Comparison of ENCODE assay signal across 8 mouse cellular contexts in the genomic region with DNA sequence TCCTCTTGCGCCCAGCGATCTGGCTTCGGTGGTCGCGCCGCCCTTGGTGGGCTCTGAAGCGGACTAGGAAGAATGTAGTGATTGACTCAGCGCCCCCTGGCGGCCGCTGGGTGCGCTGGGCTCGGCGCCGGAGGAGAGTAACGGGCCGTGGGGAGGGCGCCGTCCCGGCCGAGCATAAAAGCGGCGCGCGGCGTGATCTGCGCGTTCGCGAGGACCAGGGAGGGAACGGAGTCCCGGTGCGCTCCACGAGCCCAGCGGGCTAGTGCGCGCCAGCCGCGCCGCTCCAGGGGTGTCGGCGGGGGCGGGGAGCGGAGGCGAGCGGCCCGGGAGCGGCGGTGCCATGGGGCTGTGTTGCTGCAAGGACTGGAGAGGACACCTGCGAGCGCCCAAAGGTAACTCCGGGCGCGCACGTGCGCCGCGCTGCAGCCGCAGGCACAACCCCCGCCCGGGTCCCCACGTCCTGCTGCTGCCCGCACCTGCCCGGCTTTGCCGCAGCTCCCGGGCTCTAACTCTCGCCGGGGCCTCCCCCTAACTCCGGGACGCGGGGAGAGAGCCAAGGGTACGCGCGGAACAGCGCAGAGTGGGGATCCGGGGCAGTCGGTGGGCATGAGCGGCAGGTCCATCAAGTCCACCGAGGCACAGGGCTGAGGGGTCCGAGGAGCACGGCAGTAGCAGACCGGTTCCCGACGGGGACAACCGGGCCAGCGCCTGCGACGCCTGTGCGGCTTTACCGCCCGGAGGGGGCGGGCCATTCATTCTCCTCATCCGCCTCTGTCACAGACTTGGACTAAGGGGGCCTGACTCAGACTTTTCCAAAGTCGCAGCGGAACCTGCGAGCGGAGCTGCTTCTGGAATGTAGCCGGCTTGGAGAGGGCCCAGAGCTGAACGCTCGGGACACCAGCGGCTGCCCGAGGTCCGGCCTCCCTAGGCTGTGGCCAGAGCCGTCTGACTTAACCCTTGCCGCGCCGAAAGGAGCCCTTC.
A peak's percentile ranks its signal among the peaks of the same experiment; 100 is the strongest.
DNase-seq lines count a peak whose midpoint lies in the region; ATAC-seq and TF ChIP-seq lines count a peak whose summit lies in the region.

No protein-coding gene starts in this region.

- H3K4me3 ChIP-seq in C2C12 (ENCODE audit: insufficient read depth, poor library complexity, severe bottlenecking): no peak overlapping the region
- H3K4me3 ChIP-seq in embryonic facial prominence, embryonic 15.5 days (replicated peaks): peak overlapping the region; percentile 63
- H3K4me3 ChIP-seq in heart, embryonic 13.5 days: peak overlapping the region; percentile 74
- H3K4me3 ChIP-seq in kidney, embryonic 15.5 days (replicated peaks): peak overlapping the region; percentile 67
- H3K4me3 ChIP-seq in liver, embryonic 12.5 days: peak overlapping the region; percentile 61
- H3K4me3 ChIP-seq in stomach, embryonic 14.5 days (ENCODE audit: low read depth, low read length): peak overlapping the region; percentile 60

- WGBS in embryonic facial prominence, embryonic 15.5 days: under 1% methylated on average over 106 of the region's 106 CpGs
- under 1% methylated on average over 101 of the region's 106 CpGs for WGBS in heart, embryonic 13.5 days
- under 1% methylated on average over 103 of the region's 106 CpGs for WGBS in kidney, embryonic 15.5 days
- under 1% methylated on average over 106 of the region's 106 CpGs for WGBS in liver, embryonic 12.5 days (ENCODE audit: insufficient replicate concordance)
- WGBS in stomach, embryonic 14.5 days: under 1% methylated on average over 106 of the region's 106 CpGs

- H3K36me3 ChIP-seq in C2C12 (ENCODE audit: control insufficient read depth, insufficient read depth): peaks cover 70% of the 10 kb centered on the region
- H3K36me3 ChIP-seq in embryonic facial prominence, embryonic 15.5 days: no peaks in the 10 kb centered on the region
- H3K36me3 ChIP-seq in heart, embryonic 13.5 days: no peaks in the 10 kb centered on the region
- H3K36me3 ChIP-seq in kidney, embryonic 15.5 days: no peaks in the 10 kb centered on the region
- H3K36me3 ChIP-seq in liver, embryonic 12.5 days: no peaks in the 10 kb centered on the region
- no peaks in the 10 kb centered on the region for H3K36me3 ChIP-seq in stomach, embryonic 14.5 days (ENCODE audit: control insufficient read depth, insufficient read depth, low read length)

- H3ac ChIP-seq in C2C12 (ENCODE audit: control insufficient read depth, insufficient read length, low read depth): peak overlapping the region; percentile 22

- no peak overlapping the region for H3K27ac ChIP-seq in embryonic facial prominence, embryonic 15.5 days (replicated peaks)
- peak overlapping the region; percentile 45; the same call in 1 of the 2 replicates for H3K27ac ChIP-seq in heart, embryonic 13.5 days (replicated peaks)
- peak overlapping the region; percentile 68 for H3K27ac ChIP-seq in kidney, embryonic 15.5 days
- peak overlapping the region; percentile 62; the same call in 1 of the 2 replicates for H3K27ac ChIP-seq in liver, embryonic 12.5 days
- peak overlapping the region; percentile 35; the same call in 1 of the 2 replicates for H3K27ac ChIP-seq in stomach, embryonic 14.5 days (ENCODE audit: low read length)

- no peaks in the 10 kb centered on the region for H3K9me3 ChIP-seq in embryonic facial prominence, embryonic 15.5 days (replicated peaks)
- H3K9me3 ChIP-seq in heart, embryonic 13.5 days: no peaks in the 10 kb centered on the region
- no peaks in the 10 kb centered on the region for H3K9me3 ChIP-seq in kidney, embryonic 15.5 days (replicated peaks)
- H3K9me3 ChIP-seq in liver, embryonic 12.5 days (replicated peaks): no peaks in the 10 kb centered on the region
- no peaks in the 10 kb centered on the region for H3K9me3 ChIP-seq in stomach, embryonic 14.5 days (ENCODE audit: control insufficient read depth, low read depth, low read length)

- H3K79me2 ChIP-seq in C2C12 (ENCODE audit: control insufficient read depth, insufficient read depth): peaks cover 100% of the 10 kb centered on the region

- H3K9ac ChIP-seq in embryonic facial prominence, embryonic 15.5 days: peak overlapping the region; percentile 28; the same call in 1 of the 2 replicates
- peak overlapping the region; percentile 80 for H3K9ac ChIP-seq in heart, embryonic 13.5 days
- H3K9ac ChIP-seq in kidney, embryonic 15.5 days: peak overlapping the region; percentile 54
- peak overlapping the region; percentile 50 for H3K9ac ChIP-seq in liver, embryonic 12.5 days
- H3K9ac ChIP-seq in stomach, embryonic 14.5 days (replicated peaks; ENCODE audit: low read depth, low read length): peak overlapping the region; percentile 43

- peak overlapping the region; percentile 100 for H3K4me2 ChIP-seq in embryonic facial prominence, embryonic 15.5 days (replicated peaks)
- peak overlapping the region; percentile 100 for H3K4me2 ChIP-seq in heart, embryonic 13.5 days
- H3K4me2 ChIP-seq in kidney, embryonic 15.5 days: peak overlapping the region; percentile 100
- H3K4me2 ChIP-seq in liver, embryonic 12.5 days: peak overlapping the region; percentile 85
- peak overlapping the region; percentile 100 for H3K4me2 ChIP-seq in stomach, embryonic 14.5 days (replicated peaks; ENCODE audit: low read depth, low read length)

- no peaks in the 10 kb centered on the region for H3K27me3 ChIP-seq in C2C12 (ENCODE audit: control insufficient read depth, insufficient read depth, insufficient read length)
- peaks cover 12% of the 10 kb centered on the region for H3K27me3 ChIP-seq in embryonic facial prominence, embryonic 15.5 days
- H3K27me3 ChIP-seq in heart, embryonic 13.5 days (replicated peaks): peaks cover 75% of the 10 kb centered on the region
- peaks cover 34% of the 10 kb centered on the region for H3K27me3 ChIP-seq in kidney, embryonic 15.5 days
- peaks cover 84% of the 10 kb centered on the region for H3K27me3 ChIP-seq in liver, embryonic 12.5 days (replicated peaks)
- no peaks in the 10 kb centered on the region for H3K27me3 ChIP-seq in stomach, embryonic 14.5 days (ENCODE audit: control insufficient read depth, insufficient read depth, low read length)

- DNase-seq in adrenal gland, postnatal 36 days: peak; percentile 84 to 87
- peak; percentile 16 to 57 for DNase-seq in natural killer cell, adult 2 months (ENCODE audit: low spot score in 2 of 2)

- ATAC-seq in embryonic facial prominence, embryonic 15.5 days (ENCODE audit: insufficient number of reproducible peaks, low FRiP score, low TSS enrichment, low read depth): peak; percentile 57
- ATAC-seq in heart, embryonic 13.5 days (ENCODE audit: extremely low read depth, insufficient number of reproducible peaks, low FRiP score, low TSS enrichment): peak; percentile 41; the same call in 1 of the 2 replicates
- ATAC-seq in kidney, embryonic 15.5 days (replicated peaks; ENCODE audit: low FRiP score): peak; percentile 73
- peak; percentile 28 for ATAC-seq in liver, embryonic 12.5 days
- ATAC-seq in stomach, embryonic 14.5 days (ENCODE audit: insufficient number of reproducible peaks, insufficient read depth, low FRiP score, low read depth): peak; percentile 50; the same call in 1 of the 2 replicates

- TF ChIP-seq CTCF in C2C12 (IDR thresholded peaks at IDR 0.05; ENCODE audit: control insufficient read depth, insufficient read depth, insufficient read length): peak; percentile 85

- peaks cover 25% of the 10 kb centered on the region for H3K4me1 ChIP-seq in embryonic facial prominence, embryonic 15.5 days
- peaks cover 20% of the 10 kb centered on the region for H3K4me1 ChIP-seq in heart, embryonic 13.5 days
- H3K4me1 ChIP-seq in kidney, embryonic 15.5 days: peaks cover 35% of the 10 kb centered on the region
- peaks cover 33% of the 10 kb centered on the region for H3K4me1 ChIP-seq in liver, embryonic 12.5 days
- peaks cover 18% of the 10 kb centered on the region for H3K4me1 ChIP-seq in stomach, embryonic 14.5 days (ENCODE audit: control insufficient read depth, insufficient read depth, low read length)

- peaks cover 83% of the 10 kb centered on the region for H3K79me3 ChIP-seq in C2C12 (ENCODE audit: low read depth)

TF ChIP-seq in C2C12, 6 proteins besides CTCF, POLR2A, EP300 and RAD21:
- TF ChIP-seq MYOD1 (IDR thresholded peaks at IDR 0.05; ENCODE audit: control insufficient read depth, insufficient read length, low read depth): no peak

Comparison
In these comparisons a context has a peak if more than half of its experiments do, and no peak if none do; other contexts are left out.
1. H3K9ac ChIP-seq: peak in every context shown above with its lines; median percentile 80 in heart, embryonic 13.5 days; 54 in kidney, embryonic 15.5 days; 50 in liver, embryonic 12.5 days; 43 in stomach, embryonic 14.5 days; 28 in embryonic facial prominence, embryonic 15.5 days.